ENCODE assay signal across 17 mouse cellular contexts in genomic region chr15:81852411-81853000, GRCm38 (mm10). TPM values are rescaled to one million over a fixed set of nuclear protein-coding genes. Genes with fewer than 3 reads are reported as not detected.
DNase-seq lines count a peak whose midpoint lies in the region; ATAC-seq lines count a peak whose summit lies in the region.
"Had no signal": no experiment of that assay in that cellular context is flagged by ENCODE, and none has a peak within 500 bp of the region (broad histone marks: within the 10 kb centered on the region; RNA-seq: fewer than 3 reads in every experiment).

No protein-coding gene starts in this region.

- no peaks in the 10 kb centered on the region for H3K9me3 ChIP-seq in embryonic facial prominence, embryonic 13.5 days
- no peaks in the 10 kb centered on the region for H3K9me3 ChIP-seq in embryonic facial prominence, embryonic 10.5 days
- H3K9me3 ChIP-seq in liver, embryonic 12.5 days (replicated peaks), result no peaks in the 10 kb centered on the region
- no peaks in the 10 kb centered on the region for H3K9me3 ChIP-seq in liver, embryonic 16.5 days (replicated peaks; ENCODE audit: control insufficient read depth, low read length)
- no peaks in the 10 kb centered on the region for H3K9me3 ChIP-seq in hindbrain, embryonic 10.5 days
- H3K9me3 ChIP-seq: forebrain, embryonic 15.5 days; G1E; hindbrain, embryonic 15.5 days; limb, embryonic 12.5 days; lung, embryonic 15.5 days had no signal

- peaks cover 59% of the 10 kb centered on the region for H3K36me3 ChIP-seq in embryonic facial prominence, embryonic 13.5 days
- peaks cover 72% of the 10 kb centered on the region for H3K36me3 ChIP-seq in embryonic facial prominence, embryonic 10.5 days (replicated peaks)
- peaks cover 68% of the 10 kb centered on the region for H3K36me3 ChIP-seq in liver, embryonic 12.5 days
- peaks cover 22% of the 10 kb centered on the region for H3K36me3 ChIP-seq in liver, embryonic 16.5 days (ENCODE audit: control insufficient read depth, insufficient read depth)
- H3K36me3 ChIP-seq in hindbrain, embryonic 10.5 days, result peaks cover 68% of the 10 kb centered on the region

- DNase-seq in embryonic facial prominence, embryonic 10.5 days (ENCODE audit: low spot score), result no peak
- DNase-seq in liver, result no peak
- DNase-seq in cerebellum, adult 9-11 months, result peak; percentile 74
- no peak for DNase-seq in hindbrain, embryonic 10.5 days (ENCODE audit: low spot score)
- no peak for DNase-seq in layer of hippocampus, adult 8-10 months (ENCODE audit: low spot score in 2 of 2)
- DNase-seq: layer of hippocampus, adult 9-11 months; midbrain, embryonic 14.5 days; retina, postnatal 1 day had no signal

- no peak overlapping the region for H3K4me3 ChIP-seq in embryonic facial prominence, embryonic 13.5 days
- no peak overlapping the region for H3K4me3 ChIP-seq in embryonic facial prominence, embryonic 10.5 days
- no peak overlapping the region for H3K4me3 ChIP-seq in liver, embryonic 12.5 days
- H3K4me3 ChIP-seq in liver, embryonic 16.5 days (ENCODE audit: low read depth, low read length), result no peak overlapping the region
- H3K4me3 ChIP-seq in hindbrain, embryonic 10.5 days, result no peak overlapping the region
- H3K4me3 ChIP-seq: forebrain, embryonic 15.5 days; hindbrain, embryonic 15.5 days; limb, embryonic 12.5 days; lung, embryonic 15.5 days had no signal

- H3K4me1 ChIP-seq in embryonic facial prominence, embryonic 13.5 days, result peaks cover 15% of the 10 kb centered on the region
- peaks cover 23% of the 10 kb centered on the region for H3K4me1 ChIP-seq in embryonic facial prominence, embryonic 10.5 days
- peaks cover 52% of the 10 kb centered on the region for H3K4me1 ChIP-seq in liver, embryonic 12.5 days
- H3K4me1 ChIP-seq in liver, embryonic 16.5 days (ENCODE audit: control insufficient read depth, low read depth, low read length), result peaks cover 17% of the 10 kb centered on the region
- H3K4me1 ChIP-seq in hindbrain, embryonic 10.5 days (replicated peaks), result peaks cover 23% of the 10 kb centered on the region

- H3K9ac ChIP-seq in embryonic facial prominence, embryonic 13.5 days, result 0 out of 2 replicates have a peak overlapping the region, but pooled peaks have one; percentile 32
- H3K9ac ChIP-seq in liver, embryonic 12.5 days, result no peak overlapping the region
- H3K9ac ChIP-seq in liver, embryonic 16.5 days (ENCODE audit: low read depth, low read length), result no peak overlapping the region
- H3K9ac ChIP-seq: forebrain, embryonic 15.5 days; hindbrain, embryonic 15.5 days; limb, embryonic 12.5 days; lung, embryonic 15.5 days had no signal

- H3K27me3 ChIP-seq in embryonic facial prominence, embryonic 13.5 days, result no peaks in the 10 kb centered on the region
- H3K27me3 ChIP-seq in embryonic facial prominence, embryonic 10.5 days (replicated peaks; ENCODE audit: low read depth, poor library complexity, severe bottlenecking), result no peaks in the 10 kb centered on the region
- H3K27me3 ChIP-seq in liver, embryonic 12.5 days (replicated peaks), result no peaks in the 10 kb centered on the region
- no peaks in the 10 kb centered on the region for H3K27me3 ChIP-seq in liver, embryonic 16.5 days (ENCODE audit: control insufficient read depth, insufficient read depth, low read depth, low read length)
- H3K27me3 ChIP-seq in hindbrain, embryonic 10.5 days (ENCODE audit: insufficient read depth, poor library complexity, severe bottlenecking), result no peaks in the 10 kb centered on the region
- H3K27me3 ChIP-seq: forebrain, embryonic 15.5 days; hindbrain, embryonic 15.5 days; limb, embryonic 12.5 days; lung, embryonic 15.5 days had no signal

- ATAC-seq in embryonic facial prominence, embryonic 13.5 days (ENCODE audit: insufficient number of reproducible peaks, insufficient read depth, low FRiP score, low TSS enrichment, low read depth), result no peak
- no peak for ATAC-seq in liver, embryonic 12.5 days
- ATAC-seq in liver, embryonic 16.5 days (ENCODE audit: low read depth), result no peak
- ATAC-seq: forebrain, embryonic 15.5 days; intestine, postnatal 0 days had no signal

- H3K4me2 ChIP-seq in embryonic facial prominence, embryonic 13.5 days, result no peak overlapping the region
- no peak overlapping the region for H3K4me2 ChIP-seq in liver, embryonic 12.5 days
- H3K4me2 ChIP-seq in liver, embryonic 16.5 days (ENCODE audit: low read depth, low read length), result no peak overlapping the region
- H3K4me2 ChIP-seq: forebrain, embryonic 15.5 days; hindbrain, embryonic 15.5 days; limb, embryonic 12.5 days; lung, embryonic 15.5 days had no signal

- no peak overlapping the region for H3K27ac ChIP-seq in embryonic facial prominence, embryonic 13.5 days
- no peak overlapping the region for H3K27ac ChIP-seq in embryonic facial prominence, embryonic 10.5 days (replicated peaks)
- peak overlapping the region; percentile 66 for H3K27ac ChIP-seq in liver, embryonic 12.5 days
- peak overlapping the region; percentile 6; the same call in 1 of the 2 replicates for H3K27ac ChIP-seq in liver, embryonic 16.5 days (ENCODE audit: low read length)
- H3K27ac ChIP-seq in hindbrain, embryonic 10.5 days, result no peak overlapping the region
- H3K27ac ChIP-seq: forebrain, embryonic 15.5 days; hindbrain, embryonic 15.5 days; limb, embryonic 12.5 days; lung, embryonic 15.5 days had no signal

- 92% methylated on average over 9 of the region's 9 CpGs for WGBS in embryonic facial prominence, embryonic 13.5 days
- WGBS in embryonic facial prominence, embryonic 10.5 days, result 87% methylated on average over 9 of the region's 9 CpGs
- 77% methylated on average over 9 of the region's 9 CpGs for WGBS in liver, embryonic 12.5 days (ENCODE audit: insufficient replicate concordance)
- 74% methylated on average over 9 of the region's 9 CpGs for WGBS in liver, embryonic 16.5 days (ENCODE audit: insufficient replicate concordance)
- WGBS in hindbrain, embryonic 10.5 days, result 90% methylated on average over 9 of the region's 9 CpGs

RNA-seq across cellular contexts. Expression of gene Tob2, which starts 6.1 kb away (rescaled TPM):
- polyA plus RNA-seq in embryonic facial prominence, embryonic 13.5 days (2015; fragmentation: Nextera tagmentation; extraction: Ambion mirVana), result 25.6 and 26.7 TPM in 2 replicates
- 20.1 and 20.3 TPM in 2 replicates for polyA plus RNA-seq in embryonic facial prominence, embryonic 10.5 days (2016; fragmentation: Nextera tagmentation; extraction: Ambion mirVana)
- 12.8 and 14.5 TPM in 2 replicates for polyA plus RNA-seq in liver, embryonic 12.5 days (2016; fragmentation: Nextera tagmentation; extraction: Ambion mirVana)
- polyA plus RNA-seq in liver, embryonic 16.5 days (2015; fragmentation: Nextera tagmentation; extraction: Ambion mirVana), result 11.7 and 14.9 TPM in 2 replicates
- 18.6 and 19.1 TPM in 2 replicates for polyA plus RNA-seq in hindbrain, embryonic 10.5 days (2016; fragmentation: Nextera tagmentation; extraction: Ambion mirVana)
- total RNA-seq in layer of hippocampus, adult 8-10 months (2022), result 10 to 100 TPM; 24.8 to 39.6 (median 30.6) TPM

RNA-seq across cellular contexts. Expression of gene Phf5a, which starts 19.2 kb away (rescaled TPM):
- polyA plus RNA-seq in embryonic facial prominence, embryonic 13.5 days (2015; fragmentation: Nextera tagmentation; extraction: Ambion mirVana), result 164 and 172 TPM in 2 replicates
- polyA plus RNA-seq in embryonic facial prominence, embryonic 10.5 days (2016; fragmentation: Nextera tagmentation; extraction: Ambion mirVana), result 260 and 267 TPM in 2 replicates
- polyA plus RNA-seq in liver, embryonic 12.5 days (2016; fragmentation: Nextera tagmentation; extraction: Ambion mirVana), result 140 and 145 TPM in 2 replicates
- 72.6 and 79.6 TPM in 2 replicates for polyA plus RNA-seq in liver, embryonic 16.5 days (2015; fragmentation: Nextera tagmentation; extraction: Ambion mirVana)
- polyA plus RNA-seq in hindbrain, embryonic 10.5 days (2016; fragmentation: Nextera tagmentation; extraction: Ambion mirVana), result 212 and 249 TPM in 2 replicates
- 10 to 100 TPM; 35.7 to 44.3 (median 36.7) TPM for total RNA-seq in layer of hippocampus, adult 8-10 months (2022)

RNA-seq across cellular contexts. Expression of gene Aco2, which starts 19.6 kb away (rescaled TPM):
- polyA plus RNA-seq in embryonic facial prominence, embryonic 13.5 days (2015; fragmentation: Nextera tagmentation; extraction: Ambion mirVana), result 148 and 151 TPM in 2 replicates
- 153 TPM in 2 replicates for polyA plus RNA-seq in embryonic facial prominence, embryonic 10.5 days (2016; fragmentation: Nextera tagmentation; extraction: Ambion mirVana)
- 131 and 132 TPM in 2 replicates for polyA plus RNA-seq in liver, embryonic 12.5 days (2016; fragmentation: Nextera tagmentation; extraction: Ambion mirVana)
- polyA plus RNA-seq in liver, embryonic 16.5 days (2015; fragmentation: Nextera tagmentation; extraction: Ambion mirVana), result 109 and 114 TPM in 2 replicates
- 157 and 175 TPM in 2 replicates for polyA plus RNA-seq in hindbrain, embryonic 10.5 days (2016; fragmentation: Nextera tagmentation; extraction: Ambion mirVana)
- total RNA-seq in layer of hippocampus, adult 8-10 months (2022), result 100 to 1,000 TPM; 456 to 502 (median 473) TPM

RNA-seq across cellular contexts. Expression of gene Tef, which starts 50.3 kb away (rescaled TPM):
- polyA plus RNA-seq in embryonic facial prominence, embryonic 13.5 days (2015; fragmentation: Nextera tagmentation; extraction: Ambion mirVana), result 29.4 and 30.3 TPM in 2 replicates
- polyA plus RNA-seq in embryonic facial prominence, embryonic 10.5 days (2016; fragmentation: Nextera tagmentation; extraction: Ambion mirVana), result 15.9 and 16.0 TPM in 2 replicates
- 8.4 and 9.5 TPM in 2 replicates for polyA plus RNA-seq in liver, embryonic 12.5 days (2016; fragmentation: Nextera tagmentation; extraction: Ambion mirVana)
- polyA plus RNA-seq in liver, embryonic 16.5 days (2015; fragmentation: Nextera tagmentation; extraction: Ambion mirVana), result 6.3 and 9.2 TPM in 2 replicates
- 16.4 and 19.4 TPM in 2 replicates for polyA plus RNA-seq in hindbrain, embryonic 10.5 days (2016; fragmentation: Nextera tagmentation; extraction: Ambion mirVana)
- 100 to 1,000 TPM; 227 to 350 (median 284) TPM for total RNA-seq in layer of hippocampus, adult 8-10 months (2022)

Comparison
In these comparisons a context has a peak if more than half of its experiments do, and no peak if none do; other contexts are left out.
1. H3K27ac ChIP-seq: peak in liver, embryonic 12.5 days (single experiment) and liver, embryonic 16.5 days (single experiment); none in embryonic facial prominence, embryonic 13.5 days (single experiment), embryonic facial prominence, embryonic 10.5 days (single experiment) and hindbrain, embryonic 10.5 days (single experiment).